Mouse (Mus musculus) megakaryocyte, embryonic 14.5 days (primary cell): Measurements from ENCODE around the gene Nisch.

ENCODE experiments used
- FLI1 ChIP-seq: IDR thresholded peaks from 2 replicates; pipeline ENCODE4 v1.6.1; 2012; ENCODE audit warnings: low read length, inconsistent platforms, mixed read lengths
- GATA1 ChIP-seq: IDR thresholded peaks from 3 replicates; pipeline ENCODE4 v1.6.1; 2012; ENCODE audit warnings: mixed read lengths, low read length, inconsistent platforms, borderline replicate concordance

GRCm38 (mm10) chr14:31141011-31141410, 75.7 kb downstream of the Nisch start:
- TF ChIP-seq GATA1 (no peak), FLI1 (no peak)
